Mouse (Mus musculus) limb, embryonic 10.5 days (tissue): ENCODE measurements around the gene Ccdc155. TPM values are rescaled to one million over a fixed set of nuclear protein-coding genes. Genes with fewer than 3 reads are reported as not detected.
"Not testable (repeated sequence)": the region's sequence is repeated elsewhere in the genome, so short reads cannot be mapped to it uniquely, and the experiment has no call there.

Experiments used
- DNase-seq: peaks from one replicate; pipeline ENCODE4 v3.0.0-alpha.2; 2017; ENCODE audit warnings: low spot score
- H3K27ac ChIP-seq: fragments of 300-500 bp; sonication (generic); 2 replicates; pipeline ENCODE4 v1.5.1; 2016; ENCODE audit warnings: mild to moderate bottlenecking
- H3K27me3 ChIP-seq: fragments of 300-500 bp; sonication (generic); 2 replicates; pipeline ENCODE4 v1.6.1; 2016; ENCODE audit warnings: low read depth, mild to moderate bottlenecking; ENCODE audit not compliant: poor library complexity, severe bottlenecking
- H3K36me3 ChIP-seq: fragments of 300-500 bp; sonication (generic); 2 replicates; pipeline ENCODE4 v1.6.1; 2016; ENCODE audit warnings: mild to moderate bottlenecking, moderate library complexity
- H3K4me1 ChIP-seq: fragments of 300-500 bp; sonication (generic); 2 replicates; pipeline ENCODE4 v1.6.1; 2016
- H3K4me3 ChIP-seq: fragments of 300-500 bp; sonication (generic); 2 replicates; pipeline ENCODE4 v1.5.1; 2016; ENCODE audit warnings: mild to moderate bottlenecking, moderate library complexity
- H3K9me3 ChIP-seq: fragments of 300-500 bp; sonication (generic); replicated peaks from 2 replicates; pipeline ENCODE4 v1.6.1; 2016; ENCODE audit warnings: mild to moderate bottlenecking
- WGBS: fragments of 180-500 bp; shearing (Covaris S2); methylation state at CpG from one replicate; pipeline ENCODE4 v1.1.7; 2016; 5-methylcytosine and 5-hydroxymethylcytosine counted together
- polyA plus RNA-seq: library from polyadenylated mRNA; unstranded; fragments of >200 nt; fragmentation: Nextera tagmentation; extraction: Ambion mirVana; gene quantifications from 2 replicates; pipeline ENCODE4 v1.2.1, GENCODE M21; 2016

The Ccdc155 gene
- polyA plus RNA-seq, 1 experiment from 2014 or later: 0.68 TPM

DNA sequence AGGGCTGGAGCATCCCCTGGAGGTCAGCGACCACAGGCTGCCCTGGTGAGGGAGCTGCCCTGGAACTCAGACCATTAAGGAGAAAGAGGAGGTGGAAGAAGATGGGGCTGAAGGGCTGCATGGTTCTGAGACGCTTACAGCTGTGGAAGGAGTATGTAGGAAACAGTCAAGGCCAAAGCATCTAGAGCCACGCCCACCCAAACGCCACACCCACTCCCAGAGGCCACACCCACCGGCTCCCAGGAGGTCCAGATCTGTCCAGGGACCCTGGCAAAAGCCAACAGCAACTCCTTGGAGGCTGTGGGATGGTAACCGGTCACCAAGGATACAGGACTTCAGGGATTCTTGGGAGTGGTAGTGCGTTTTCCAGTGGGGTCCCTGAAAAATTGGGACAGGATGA is 26.1 kb downstream of the Ccdc155 start:
- 29% methylated on average over 7 of the region's 7 CpGs for WGBS
- Histone ChIP-seq H3K4me3 (no peak overlapping the region), H3K27me3 (peaks cover 99% of the 10 kb centered on the region), H3K36me3 (no peaks in the 10 kb centered on the region), H3K27ac (no peak overlapping the region), H3K4me1 (peaks cover 42% of the 10 kb centered on the region), H3K9me3 (no peaks in the 10 kb centered on the region)
- no peak for DNase-seq

DNA sequence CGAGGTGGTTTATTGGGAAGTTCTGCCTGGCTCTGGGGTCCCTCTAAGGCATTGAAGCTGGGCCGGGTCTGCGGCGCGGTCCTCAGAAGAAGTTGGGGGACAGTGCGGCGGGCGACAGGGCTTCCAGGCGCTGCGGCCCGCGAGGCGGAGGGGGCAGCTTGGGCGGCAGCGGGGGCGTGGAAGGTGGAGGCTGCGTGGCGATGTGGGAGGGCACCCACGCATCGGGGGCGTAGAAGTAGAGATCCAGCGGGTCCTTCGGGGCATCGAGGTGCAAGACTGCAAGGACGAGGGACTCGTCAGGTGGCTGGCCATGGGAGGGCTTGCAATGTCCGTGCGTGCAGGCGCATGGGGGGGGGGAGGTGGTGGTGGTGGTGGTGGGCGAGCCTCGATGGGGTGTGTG is 28.3 kb downstream of the Ccdc155 start:
- Histone ChIP-seq H3K9me3 (no peaks in the 10 kb centered on the region), H3K27ac (peak overlapping the region; percentile 26; the same call in 1 of the 2 replicates), H3K27me3 (peaks cover 98% of the 10 kb centered on the region), H3K4me3 (peak overlapping the region; percentile 40), H3K4me1 (peaks cover 26% of the 10 kb centered on the region), H3K36me3 (no peaks in the 10 kb centered on the region)
- WGBS: 3% methylated on average over 31 of the region's 31 CpGs
- peak; percentile 46 for DNase-seq

DNA sequence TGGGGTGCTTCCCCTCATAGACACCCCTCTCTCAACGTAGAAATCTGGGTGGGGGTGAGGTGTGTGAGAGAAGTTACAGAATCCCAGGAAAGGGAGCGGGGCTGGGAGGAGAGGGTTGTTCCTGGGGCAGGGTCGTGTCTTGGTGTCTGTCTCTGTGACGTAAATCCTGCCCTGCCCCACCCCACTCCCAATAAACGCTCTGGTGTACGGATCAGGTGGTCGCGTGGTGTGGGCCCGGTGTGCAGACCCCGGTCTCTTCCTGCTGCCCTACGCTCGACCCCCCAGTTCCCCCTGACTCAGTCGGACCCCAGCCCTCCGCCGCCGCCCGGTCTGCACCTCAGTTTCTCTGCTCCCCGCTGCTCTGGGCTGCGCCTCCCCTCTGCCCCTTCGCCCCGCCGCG is 28.8 kb downstream of the Ccdc155 start:
- Histone ChIP-seq H3K4me3 (peak overlapping the region; percentile 40), H3K27me3 (peaks cover 98% of the 10 kb centered on the region), H3K9me3 (no peaks in the 10 kb centered on the region), H3K36me3 (no peaks in the 10 kb centered on the region), H3K27ac (peak overlapping the region; percentile 26; the same call in 1 of the 2 replicates), H3K4me1 (peaks cover 22% of the 10 kb centered on the region)
- DNase-seq: no peak
- WGBS: 2% methylated on average over 23 of the region's 23 CpGs

DNA sequence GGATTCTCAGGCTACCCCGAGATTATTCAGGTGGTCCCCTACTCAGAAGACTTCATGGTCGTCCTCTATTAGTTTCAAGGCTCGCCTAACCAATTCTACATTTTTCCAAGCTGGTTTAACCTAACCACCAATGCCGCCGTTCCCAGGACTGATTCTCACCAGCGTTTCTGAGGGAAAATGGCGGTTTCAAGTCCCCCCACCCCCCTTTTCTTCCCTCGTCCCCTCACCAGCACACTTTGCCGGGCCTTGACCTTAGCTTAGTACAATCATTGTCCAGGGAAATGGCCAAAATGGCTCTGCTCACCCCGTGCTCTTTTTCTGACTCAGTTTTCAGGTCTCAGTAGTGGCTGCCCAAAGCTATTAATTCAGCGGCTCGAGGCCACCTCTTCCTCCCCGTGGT is 29.3 kb downstream of the Ccdc155 start:
- H3K27me3 ChIP-seq: peaks cover 98% of the 10 kb centered on the region
- DNase-seq: peak; percentile 51
- WGBS: 3% methylated on average over 13 of the region's 13 CpGs
- peaks cover 5% of the 10 kb centered on the region; the same call in 1 of the 2 replicates for H3K9me3 ChIP-seq
- H3K4me1 ChIP-seq: peaks cover 17% of the 10 kb centered on the region
- H3K4me3 ChIP-seq: peak overlapping the region; percentile 40; the same call in 1 of the 2 replicates
- H3K36me3 ChIP-seq: no peaks in the 10 kb centered on the region
- no peak overlapping the region for H3K27ac ChIP-seq

DNA sequence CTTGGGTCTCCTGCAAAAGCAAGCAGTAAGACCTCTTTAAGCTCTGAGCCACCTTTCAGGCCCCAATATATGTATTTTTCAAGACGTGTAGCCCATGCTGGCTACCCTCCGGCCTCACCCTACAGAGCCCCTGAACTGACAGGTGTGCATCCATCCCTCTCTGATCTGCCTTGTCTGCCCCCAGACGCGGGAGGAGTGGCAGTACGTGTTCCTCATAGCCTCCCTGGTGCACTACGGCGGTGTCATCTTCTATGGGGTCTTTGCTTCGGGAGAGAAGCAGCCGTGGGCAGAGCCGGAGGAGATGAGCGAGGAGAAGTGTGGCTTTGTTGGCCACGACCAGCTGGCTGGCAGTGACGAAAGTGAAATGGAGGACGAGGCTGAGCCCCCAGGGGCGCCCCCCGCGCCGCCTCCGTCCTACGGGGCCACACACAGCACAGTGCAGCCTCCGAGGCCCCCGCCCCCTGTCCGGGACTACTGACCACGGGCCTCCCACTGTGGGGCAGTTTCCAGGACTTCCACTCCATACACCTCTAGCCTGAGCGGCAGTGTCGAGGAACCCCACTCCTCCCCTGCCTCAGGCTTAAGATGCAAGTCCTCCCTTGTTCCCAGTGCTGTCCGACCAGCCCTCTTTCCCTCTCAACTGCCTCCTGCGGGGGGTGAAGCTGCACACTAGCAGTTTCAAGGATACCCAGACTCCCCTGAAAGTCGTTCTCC is 30.0 kb downstream of the Ccdc155 start:
- Histone ChIP-seq H3K4me1 (peaks cover 17% of the 10 kb centered on the region), H3K9me3 (peaks cover 12% of the 10 kb centered on the region), H3K27ac (no peak overlapping the region), H3K36me3 (peaks cover 3% of the 10 kb centered on the region; the same call in 1 of the 2 replicates), H3K27me3 (peaks cover 98% of the 10 kb centered on the region), H3K4me3 (peak overlapping the region; percentile 29)
- DNase-seq: peak; percentile 47
- 6% methylated on average over 28 of the region's 29 CpGs for WGBS

DNA sequence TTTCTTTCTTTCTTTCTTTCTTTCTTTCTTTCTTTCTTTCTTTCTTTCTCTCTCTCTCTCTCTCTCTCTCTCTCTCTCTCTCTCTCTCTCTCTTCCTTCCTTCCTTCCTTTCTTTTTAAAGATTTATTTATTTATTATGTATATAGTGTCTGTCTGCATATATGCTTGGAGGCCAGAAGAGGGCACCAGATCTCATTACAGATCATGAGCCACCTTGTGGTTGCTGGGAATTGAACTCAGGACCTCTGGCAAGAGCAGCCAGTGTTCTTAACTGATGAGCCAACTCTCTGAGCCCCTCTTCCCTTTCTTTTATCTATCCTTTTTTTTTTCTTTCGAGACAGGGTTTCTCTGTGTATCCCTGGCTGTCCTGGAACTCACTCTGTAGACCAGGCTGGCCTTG is 30.9 kb downstream of the Ccdc155 start:
- peaks cover 17% of the 10 kb centered on the region for H3K4me1 ChIP-seq
- not testable (repeated sequence) for DNase-seq, H3K36me3 ChIP-seq, H3K27ac ChIP-seq, H3K4me3 ChIP-seq
- H3K27me3 ChIP-seq: peaks cover 98% of the 10 kb centered on the region
- H3K9me3 ChIP-seq: peaks cover 21% of the 10 kb centered on the region
- WGBS: 60% methylated on average over 1 of the region's 1 CpGs

DNA sequence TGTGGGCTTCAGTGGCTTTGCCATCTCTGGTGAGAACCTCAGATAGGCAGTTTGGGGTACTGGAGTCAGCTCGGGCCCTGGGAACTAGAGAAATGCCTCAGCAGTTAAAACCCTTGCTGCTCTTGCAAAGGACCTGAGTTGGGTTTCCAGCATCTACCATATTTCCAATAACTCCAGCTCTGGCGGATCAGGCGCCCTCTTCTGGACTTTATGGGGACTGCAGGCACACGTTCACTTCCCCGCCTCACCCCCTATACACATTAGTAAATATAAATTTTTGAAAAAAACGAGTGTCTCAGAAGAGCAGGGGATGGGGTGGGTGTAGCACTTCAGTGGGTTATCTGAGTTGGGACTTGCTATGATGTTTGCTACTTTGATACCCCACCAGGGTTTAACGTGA is 31.7 kb downstream of the Ccdc155 start:
- no peak overlapping the region for H3K27ac ChIP-seq
- 55% methylated on average over 7 of the region's 7 CpGs for WGBS
- H3K27me3 ChIP-seq: peaks cover 98% of the 10 kb centered on the region
- peaks cover 23% of the 10 kb centered on the region for H3K9me3 ChIP-seq
- DNase-seq: no peak
- no peak overlapping the region for H3K4me3 ChIP-seq
- peaks cover 18% of the 10 kb centered on the region for H3K4me1 ChIP-seq
- peaks cover 7% of the 10 kb centered on the region; the same call in 1 of the 2 replicates for H3K36me3 ChIP-seq

DNA sequence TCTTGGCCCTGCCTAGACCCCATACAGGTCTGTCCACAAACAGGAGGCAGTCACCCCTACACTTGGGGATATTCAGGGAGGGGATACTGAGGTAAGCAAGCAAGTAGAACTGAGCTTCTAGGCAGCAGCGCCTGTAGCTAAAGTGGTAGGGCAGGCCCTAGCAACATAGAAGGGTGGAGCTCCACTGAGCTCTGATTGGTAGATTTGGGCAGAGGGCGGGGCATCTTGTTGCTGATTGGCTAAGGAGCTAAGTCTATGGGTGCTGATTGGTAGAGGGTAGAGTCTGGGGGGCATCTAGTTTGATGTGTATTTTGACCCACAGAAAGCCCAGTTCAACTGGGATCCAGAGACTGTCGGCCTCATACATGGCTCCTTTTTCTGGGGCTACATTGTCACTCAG is 35.2 kb downstream of the Ccdc155 start:
- Histone ChIP-seq H3K36me3 (peaks cover 7% of the 10 kb centered on the region; the same call in 1 of the 2 replicates), H3K9me3 (peaks cover 23% of the 10 kb centered on the region), H3K27ac (no peak overlapping the region), H3K27me3 (peaks cover 98% of the 10 kb centered on the region), H3K4me1 (peaks cover 4% of the 10 kb centered on the region), H3K4me3 (no peak overlapping the region)
- DNase-seq: no peak
- WGBS: 91% methylated on average over 3 of the region's 3 CpGs

DNA sequence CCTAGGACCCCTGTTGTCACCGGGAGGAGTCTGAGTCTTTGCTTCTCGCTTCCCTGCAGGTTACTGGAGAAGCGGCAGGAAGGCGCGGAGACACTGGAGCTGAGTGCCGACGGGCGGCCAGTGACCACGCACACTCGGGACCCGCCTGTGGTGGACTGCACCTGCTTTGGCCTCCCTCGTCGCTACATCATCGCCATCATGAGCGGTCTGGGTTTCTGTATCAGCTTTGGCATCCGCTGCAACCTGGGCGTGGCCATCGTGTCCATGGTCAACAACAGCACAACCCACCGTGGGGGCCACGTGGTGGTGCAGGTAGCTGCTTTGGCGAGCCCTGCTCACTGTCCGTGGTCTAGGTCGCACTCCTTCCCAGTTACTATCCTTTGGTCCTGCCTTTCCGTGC is 36.0 kb downstream of the Ccdc155 start:
- Histone ChIP-seq H3K4me1 (peaks cover 11% of the 10 kb centered on the region), H3K27me3 (peaks cover 98% of the 10 kb centered on the region), H3K4me3 (0 out of 2 replicates have a peak overlapping the region, but pooled peaks have one; percentile 11), H3K27ac (no peak overlapping the region), H3K9me3 (peaks cover 23% of the 10 kb centered on the region), H3K36me3 (peaks cover 7% of the 10 kb centered on the region; the same call in 1 of the 2 replicates)
- 7% methylated on average over 24 of the region's 24 CpGs for WGBS
- DNase-seq: no peak

DNA sequence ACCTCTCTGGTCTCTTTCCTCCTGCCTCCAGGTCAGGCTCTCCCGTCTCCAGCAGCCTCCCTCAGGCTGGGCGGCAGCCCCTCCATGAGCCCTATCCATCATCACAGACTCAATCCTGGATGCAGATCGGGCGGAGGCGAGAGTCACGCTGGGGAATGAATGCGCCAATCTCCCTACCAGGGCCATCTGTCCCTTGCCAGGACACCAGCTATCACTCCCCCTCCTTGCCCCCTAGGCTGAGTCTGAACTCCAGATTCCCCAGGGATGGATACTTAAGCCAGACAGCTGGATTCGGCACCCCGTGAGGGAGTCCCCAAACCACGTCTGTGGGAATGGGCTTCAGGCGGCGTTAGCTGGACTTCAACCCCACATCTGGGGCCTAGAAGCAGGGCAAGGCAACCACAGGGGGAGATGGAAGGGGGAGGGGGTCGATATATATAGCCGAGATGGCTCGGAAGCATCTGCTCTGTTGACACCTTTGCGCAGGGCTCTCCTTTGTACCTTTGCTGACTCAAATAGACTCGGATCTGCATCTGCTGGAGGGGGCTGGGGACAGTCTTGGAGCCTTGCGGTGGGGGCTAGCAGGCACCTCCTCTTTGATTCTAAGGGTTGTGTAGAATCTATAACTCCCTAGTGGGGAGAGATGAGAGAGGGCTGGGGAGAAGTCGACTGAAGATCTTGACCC is 36.8 kb downstream of the Ccdc155 start:
- H3K36me3 ChIP-seq: peaks cover 7% of the 10 kb centered on the region; the same call in 1 of the 2 replicates
- peaks cover 100% of the 10 kb centered on the region for H3K27me3 ChIP-seq
- WGBS: 3% methylated on average over 19 of the region's 19 CpGs
- peaks cover 23% of the 10 kb centered on the region for H3K9me3 ChIP-seq
- no peak overlapping the region for H3K27ac ChIP-seq
- no peak for DNase-seq
- H3K4me3 ChIP-seq: no peak overlapping the region
- peaks cover 13% of the 10 kb centered on the region for H3K4me1 ChIP-seq

DNA sequence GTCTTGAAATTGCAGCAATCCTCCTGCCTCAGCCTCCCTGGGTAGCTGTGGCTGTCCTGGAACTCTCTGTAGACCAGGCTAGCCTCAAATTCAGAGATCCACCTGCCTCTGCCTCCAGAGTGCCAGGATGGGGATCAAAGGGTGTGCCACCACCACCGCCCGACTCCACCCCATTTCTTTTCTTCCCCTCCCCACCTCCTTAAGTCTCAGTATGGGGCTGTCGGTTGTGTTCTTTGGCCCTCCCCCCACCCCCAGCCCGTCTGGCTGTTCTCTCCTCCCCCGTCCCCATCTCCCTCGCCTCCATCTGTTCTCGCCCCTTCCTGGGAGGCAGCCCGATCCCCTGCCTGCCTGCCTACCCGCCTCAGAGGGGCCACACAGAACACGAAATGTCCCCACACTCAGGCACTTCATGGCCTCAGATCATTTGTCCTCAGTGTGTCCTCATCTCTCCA is 37.7 kb downstream of the Ccdc155 start:
- no peak overlapping the region for H3K4me3 ChIP-seq
- peaks cover 98% of the 10 kb centered on the region for H3K27me3 ChIP-seq
- 26% methylated on average over 10 of the region's 10 CpGs for WGBS
- peaks cover 7% of the 10 kb centered on the region; the same call in 1 of the 2 replicates for H3K36me3 ChIP-seq
- H3K9me3 ChIP-seq: peaks cover 23% of the 10 kb centered on the region
- H3K4me1 ChIP-seq: peaks cover 21% of the 10 kb centered on the region
- no peak overlapping the region for H3K27ac ChIP-seq
- no peak for DNase-seq

DNA sequence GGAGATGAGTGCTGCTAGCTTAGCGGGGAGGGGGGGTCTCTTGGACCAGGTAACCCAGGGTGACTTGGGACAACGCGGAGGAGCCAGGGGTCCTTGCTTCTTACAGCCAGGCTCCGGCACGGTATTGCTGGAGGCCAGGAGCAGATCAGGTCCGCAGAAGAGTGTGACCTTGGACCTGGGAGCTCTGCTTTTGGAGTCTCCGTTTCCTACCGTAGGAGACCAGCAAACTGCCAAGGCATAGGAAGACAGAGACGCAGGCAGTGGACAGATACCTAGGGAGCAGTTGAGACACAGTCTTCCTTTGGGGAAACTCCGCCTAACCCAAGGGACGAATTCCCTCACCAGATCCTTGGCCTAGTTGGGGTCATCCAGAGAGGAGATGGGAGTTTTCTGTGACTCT is 39.0 kb downstream of the Ccdc155 start:
- Histone ChIP-seq H3K4me1 (peaks cover 27% of the 10 kb centered on the region), H3K36me3 (peaks cover 12% of the 10 kb centered on the region), H3K27me3 (peaks cover 86% of the 10 kb centered on the region), H3K4me3 (no peak overlapping the region), H3K27ac (no peak overlapping the region), H3K9me3 (peaks cover 21% of the 10 kb centered on the region)
- DNase-seq: no peak
- 48% methylated on average over 11 of the region's 11 CpGs for WGBS

DNA sequence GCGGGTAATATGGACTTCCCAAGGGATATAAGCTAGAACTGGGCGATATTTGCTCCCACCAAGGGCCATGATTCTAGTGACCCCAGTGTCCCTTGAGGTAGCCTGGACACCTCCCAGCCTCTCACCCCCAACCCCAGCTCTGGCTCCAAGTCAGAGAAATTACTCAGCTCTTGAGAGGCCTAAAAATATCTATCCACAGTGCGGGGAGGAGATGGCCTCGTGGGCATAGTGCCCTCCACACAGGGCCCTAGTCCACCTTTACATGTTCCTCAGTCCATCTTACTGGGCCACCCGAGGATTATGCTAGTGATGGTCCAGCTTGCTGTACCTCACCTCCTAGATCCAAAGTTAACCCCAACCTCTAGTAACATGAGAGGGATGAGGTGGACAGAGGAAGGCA is 39.9 kb downstream of the Ccdc155 start:
- H3K36me3 ChIP-seq: peaks cover 18% of the 10 kb centered on the region
- no peak for DNase-seq
- no peak overlapping the region for H3K4me3 ChIP-seq
- H3K4me1 ChIP-seq: peaks cover 27% of the 10 kb centered on the region
- 58% methylated on average over 5 of the region's 5 CpGs for WGBS
- H3K27ac ChIP-seq: no peak overlapping the region
- H3K9me3 ChIP-seq: peaks cover 12% of the 10 kb centered on the region
- H3K27me3 ChIP-seq: peaks cover 77% of the 10 kb centered on the region
